Mouse (Mus musculus) brain, embryonic 14.5 days (tissue): ENCODE measurements around the gene Gm28374.

Experiments used
- CTCF ChIP-seq: fragments of 200-500 bp; IDR thresholded peaks from 2 replicates; pipeline ENCODE4 v1.5.1; 2012; ENCODE audit warnings: inconsistent platforms, mild to moderate bottlenecking, moderate library complexity, borderline replicate concordance; ENCODE audit not compliant: insufficient read depth, insufficient read length; ENCODE audit errors: extremely low read depth
- POLR2A ChIP-seq: fragments of 200-500 bp; IDR thresholded peaks from 2 replicates; pipeline ENCODE4 v1.6.1; 2012; ENCODE audit warnings: mild to moderate bottlenecking, inconsistent platforms, borderline replicate concordance; ENCODE audit not compliant: poor library complexity, insufficient read depth, insufficient read length, severe bottlenecking; ENCODE audit errors: extremely low read depth

- no peak for TF ChIP-seq CTCF
- TF ChIP-seq POLR2A: no peak
Observed at GRCm38 (mm10) chr19:6121761-6122160, 39.7 kb upstream of the Gm28374 start.
